Mouse (Mus musculus) midbrain, embryonic 10.5 days (tissue): ENCODE data around the gene Rnf182. TPM values are rescaled to one million over a fixed set of nuclear protein-coding genes. Genes with fewer than 3 reads are reported as not detected.

Experiments used
- DNase-seq: peaks from one replicate; pipeline ENCODE4 v3.0.0-alpha.2; 2017; ENCODE audit warnings: low spot score
- H3K27ac ChIP-seq: fragments of 300-500 bp; sonication (generic); replicated peaks from 2 replicates; pipeline ENCODE4 v1.5.1; 2016; ENCODE audit warnings: mild to moderate bottlenecking
- H3K27me3 ChIP-seq: fragments of 300-500 bp; sonication (generic); 2 replicates; pipeline ENCODE4 v1.6.1; 2016; ENCODE audit warnings: low read depth, mild to moderate bottlenecking; ENCODE audit not compliant: poor library complexity, severe bottlenecking
- H3K36me3 ChIP-seq: fragments of 300-500 bp; sonication (generic); 2 replicates; pipeline ENCODE4 v1.6.1; 2016; ENCODE audit warnings: mild to moderate bottlenecking, moderate library complexity
- H3K4me1 ChIP-seq: fragments of 300-500 bp; sonication (generic); 2 replicates; pipeline ENCODE4 v1.6.1; 2016
- H3K4me3 ChIP-seq: fragments of 300-500 bp; sonication (generic); 2 replicates; pipeline ENCODE4 v1.5.1; 2016; ENCODE audit warnings: mild to moderate bottlenecking, moderate library complexity
- H3K9me3 ChIP-seq: fragments of 300-500 bp; sonication (generic); replicated peaks from 2 replicates; pipeline ENCODE4 v1.6.1; 2016; ENCODE audit warnings: mild to moderate bottlenecking
- WGBS: fragments of 180-500 bp; shearing (Covaris S2); methylation state at CpG from one replicate; pipeline ENCODE4 v1.1.7; 2016; 5-methylcytosine and 5-hydroxymethylcytosine counted together
- polyA plus RNA-seq: library from polyadenylated mRNA; unstranded; fragments of >200 nt; fragmentation: Nextera tagmentation; extraction: Ambion mirVana; gene quantifications from 2 replicates; pipeline ENCODE4 v1.2.1, GENCODE M21; 2016

Rnf182 gene
- polyA plus RNA-seq, 1 experiment from 2014 or later: 6.9 TPM

DNA sequence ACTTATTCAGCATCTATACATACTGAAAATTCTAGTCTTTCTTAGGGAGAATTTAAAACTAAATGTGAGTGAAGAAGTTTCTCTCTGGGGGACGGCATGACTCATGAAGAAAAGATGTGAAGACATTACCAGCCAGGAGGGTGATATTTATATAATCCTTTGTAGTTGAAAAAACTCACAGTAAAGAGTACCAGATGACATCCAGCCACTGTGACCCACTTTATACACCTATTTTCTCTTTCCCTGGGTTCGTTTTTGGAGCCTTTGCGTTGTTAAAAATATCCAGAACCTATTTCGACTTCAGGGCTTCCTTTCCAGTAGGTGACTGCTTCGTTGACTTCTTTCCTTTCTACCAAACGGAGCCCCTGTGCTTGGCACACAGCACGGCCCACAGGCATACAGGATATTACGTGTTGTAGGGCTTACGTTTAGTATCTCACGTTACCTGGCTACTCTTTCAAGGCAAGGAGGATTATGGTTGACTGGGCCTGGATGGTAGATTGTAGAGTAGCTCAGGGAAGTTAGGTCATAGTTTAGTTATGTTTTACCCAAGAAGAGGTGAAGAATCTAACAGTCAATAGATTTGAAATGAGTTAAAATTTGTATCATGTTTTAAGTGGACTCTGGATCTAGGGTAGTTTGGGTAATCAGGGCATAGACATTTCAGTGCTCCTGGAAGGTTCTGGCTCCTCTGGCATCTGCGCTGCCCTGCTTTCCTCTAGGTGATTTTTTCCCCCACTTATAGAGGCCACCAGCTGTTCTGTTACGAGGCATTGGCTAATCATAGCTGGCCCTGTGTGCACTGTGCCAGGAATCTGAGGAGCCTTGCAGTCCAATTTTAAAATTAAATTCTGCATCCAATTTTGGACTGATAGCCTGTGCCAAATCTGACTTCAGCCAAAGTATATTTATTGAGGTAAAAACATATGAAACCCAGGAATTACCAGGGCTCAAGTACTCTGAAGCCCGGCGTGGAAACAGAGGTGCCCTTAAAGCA is 27.4 kb upstream of the Rnf182 start:
- no peak overlapping the region for H3K4me3 ChIP-seq
- peaks cover 12% of the 10 kb centered on the region for H3K27me3 ChIP-seq
- peaks cover 9% of the 10 kb centered on the region for H3K4me1 ChIP-seq
- WGBS: 87% methylated on average over 14 of the region's 14 CpGs
- DNase-seq: no peak
- H3K27ac ChIP-seq: no peak overlapping the region
- H3K9me3 ChIP-seq: no peaks in the 10 kb centered on the region
- H3K36me3 ChIP-seq: no peaks in the 10 kb centered on the region

GRCm38 (mm10) chr13:43591828-43592680 is 23.5 kb upstream of the Rnf182 start:
- Histone ChIP-seq H3K36me3 (no peaks in the 10 kb centered on the region), H3K4me1 (peaks cover 2% of the 10 kb centered on the region; the same call in 1 of the 2 replicates), H3K4me3 (no peak overlapping the region), H3K27ac (no peak overlapping the region), H3K9me3 (no peaks in the 10 kb centered on the region), H3K27me3 (peaks cover 12% of the 10 kb centered on the region)
- 79% methylated on average over 28 of the region's 28 CpGs for WGBS
- DNase-seq: no peak

DNA sequence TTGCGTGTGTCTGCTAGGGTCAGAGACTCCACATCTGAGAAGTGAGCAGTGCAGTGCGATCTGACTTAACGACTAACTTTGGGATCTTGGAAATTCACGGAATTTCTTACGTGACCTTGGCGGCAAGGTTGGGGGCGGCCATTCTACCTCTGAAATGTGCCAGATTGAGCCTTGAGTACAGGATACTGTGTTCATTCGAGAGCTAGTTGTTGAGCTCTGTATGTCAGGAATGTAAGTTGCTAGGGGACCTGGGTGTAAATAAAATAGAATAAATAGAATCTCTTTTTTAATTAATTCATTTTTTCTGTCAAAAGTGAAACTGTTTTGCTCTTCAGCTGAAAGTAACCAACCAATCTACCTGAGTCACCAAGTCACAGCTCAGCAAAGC is 22.8 kb upstream of the Rnf182 start:
- WGBS: 62% methylated on average over 8 of the region's 8 CpGs
- no peaks in the 10 kb centered on the region for H3K36me3 ChIP-seq
- no peak overlapping the region for H3K27ac ChIP-seq
- H3K4me1 ChIP-seq: peaks cover 2% of the 10 kb centered on the region; the same call in 1 of the 2 replicates
- no peak overlapping the region for H3K4me3 ChIP-seq
- DNase-seq: no peak
- peaks cover 12% of the 10 kb centered on the region for H3K27me3 ChIP-seq
- H3K9me3 ChIP-seq: no peaks in the 10 kb centered on the region

DNA sequence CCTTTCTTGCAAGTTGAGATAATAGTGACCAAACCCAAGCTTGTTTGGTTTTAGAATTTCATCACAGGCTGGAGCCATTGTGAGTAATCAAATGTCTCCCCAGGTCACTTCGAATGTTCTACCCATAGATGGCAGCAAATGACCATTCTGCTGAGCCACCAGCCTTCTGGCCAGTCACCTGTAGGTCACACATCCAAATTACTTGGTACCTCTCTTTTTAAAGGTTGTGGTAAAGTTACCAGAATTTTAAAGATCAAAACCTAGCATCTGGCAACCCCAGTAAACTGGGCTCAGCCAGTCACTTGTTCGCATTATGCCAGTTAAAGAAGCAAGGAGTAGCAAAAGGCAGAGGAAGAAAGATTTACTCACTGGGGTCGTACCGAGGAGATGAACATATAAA is 19.6 kb upstream of the Rnf182 start:
- WGBS: 57% methylated on average over 4 of the region's 4 CpGs
- DNase-seq: peak; percentile 57
- Histone ChIP-seq H3K4me1 (peaks cover 5% of the 10 kb centered on the region; the same call in 1 of the 2 replicates), H3K36me3 (no peaks in the 10 kb centered on the region), H3K27ac (no peak overlapping the region), H3K9me3 (no peaks in the 10 kb centered on the region), H3K27me3 (peaks cover 12% of the 10 kb centered on the region), H3K4me3 (no peak overlapping the region)

DNA sequence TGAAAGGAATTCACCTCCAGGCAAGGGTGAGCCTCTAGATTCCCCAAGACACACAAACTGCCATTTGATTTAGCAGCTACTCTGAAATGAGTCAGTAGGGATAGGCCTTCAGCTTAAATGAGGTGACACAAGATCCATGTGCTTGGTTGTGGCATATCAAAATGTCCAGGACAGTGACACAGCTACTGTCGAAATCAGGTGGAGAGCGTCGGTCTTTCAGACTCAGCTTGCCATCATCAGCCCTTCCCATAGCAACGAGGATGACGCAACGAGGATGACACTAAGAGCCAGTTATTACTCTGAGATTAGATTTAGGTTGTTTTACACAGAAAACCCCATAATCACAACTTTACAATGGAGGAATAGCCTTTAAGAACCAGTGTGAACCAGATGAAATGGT is 14.5 kb upstream of the Rnf182 start:
- Histone ChIP-seq H3K4me3 (no peak overlapping the region), H3K9me3 (no peaks in the 10 kb centered on the region), H3K27me3 (no peaks in the 10 kb centered on the region; the same call in 1 of the 2 replicates), H3K4me1 (peaks cover 3% of the 10 kb centered on the region; the same call in 1 of the 2 replicates), H3K27ac (no peak overlapping the region), H3K36me3 (no peaks in the 10 kb centered on the region)
- 93% methylated on average over 6 of the region's 6 CpGs for WGBS
- DNase-seq: no peak

DNA sequence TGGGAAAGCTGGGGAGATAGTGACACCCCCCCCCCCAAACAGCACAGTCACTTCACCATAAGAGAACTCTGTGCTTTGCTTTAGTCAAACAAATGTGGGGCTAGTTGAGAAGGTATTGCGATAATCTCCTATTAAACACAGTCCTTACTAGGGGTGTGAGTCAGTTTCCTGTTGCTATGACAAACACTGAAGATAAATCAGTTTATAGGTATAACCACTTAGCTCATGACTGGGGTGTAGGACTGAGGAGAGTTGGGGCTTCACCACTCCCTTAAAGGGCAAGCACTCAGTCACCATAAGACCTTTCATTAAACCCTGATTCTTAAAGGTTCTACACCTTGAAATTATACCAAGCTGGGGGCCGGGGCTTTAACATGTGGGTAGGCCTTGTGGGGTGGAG is 13.1 kb upstream of the Rnf182 start:
- WGBS: 93% methylated on average over 2 of the region's 2 CpGs
- H3K4me3 ChIP-seq: no peak overlapping the region
- H3K36me3 ChIP-seq: no peaks in the 10 kb centered on the region
- DNase-seq: no peak
- no peaks in the 10 kb centered on the region for H3K9me3 ChIP-seq
- H3K4me1 ChIP-seq: peaks cover 3% of the 10 kb centered on the region; the same call in 1 of the 2 replicates
- H3K27ac ChIP-seq: no peak overlapping the region
- H3K27me3 ChIP-seq: no peaks in the 10 kb centered on the region; the same call in 1 of the 2 replicates

DNA sequence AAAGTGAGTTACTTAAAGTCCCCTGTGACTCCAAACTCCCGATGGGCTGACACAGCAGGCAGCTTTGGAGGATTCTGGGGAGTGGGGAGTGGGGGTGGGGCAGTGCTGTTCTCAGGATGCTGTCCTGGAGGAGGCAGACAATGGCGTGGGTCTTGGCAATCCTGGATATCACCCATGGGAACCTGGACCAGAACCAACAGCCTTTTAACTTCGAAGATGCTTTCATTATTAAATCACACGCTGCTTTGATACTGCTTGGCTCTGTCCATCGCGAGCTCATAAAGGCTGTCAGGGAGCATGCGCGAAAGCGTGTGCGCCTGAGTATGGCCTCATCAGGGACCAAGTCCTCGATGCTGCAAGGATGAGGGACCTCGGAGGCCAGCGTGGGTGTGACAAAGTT is 12.5 kb upstream of the Rnf182 start:
- Histone ChIP-seq H3K27me3 (no peaks in the 10 kb centered on the region; the same call in 1 of the 2 replicates), H3K4me1 (peaks cover 3% of the 10 kb centered on the region; the same call in 1 of the 2 replicates), H3K36me3 (no peaks in the 10 kb centered on the region), H3K4me3 (no peak overlapping the region), H3K9me3 (no peaks in the 10 kb centered on the region), H3K27ac (no peak overlapping the region)
- 77% methylated on average over 13 of the region's 13 CpGs for WGBS
- DNase-seq: peak; percentile 6

GRCm38 (mm10) chr13:43608854-43609253 is 6.7 kb upstream of the Rnf182 start:
- WGBS: 77% methylated on average over 6 of the region's 6 CpGs
- no peak for DNase-seq
- H3K4me3 ChIP-seq: no peak overlapping the region

GRCm38 (mm10) chr13:43612040-43612439 is 3.5 kb upstream of the Rnf182 start:
- DNase-seq: peak; percentile 4
- Histone ChIP-seq H3K27ac (no peak overlapping the region), H3K4me1 (peaks cover 22% of the 10 kb centered on the region), H3K36me3 (no peaks in the 10 kb centered on the region), H3K9me3 (no peaks in the 10 kb centered on the region), H3K4me3 (no peak overlapping the region), H3K27me3 (peaks cover 15% of the 10 kb centered on the region)
- WGBS: 89% methylated on average over 6 of the region's 6 CpGs

More at GRCm38 (mm10) chr13:43608854-43609253, 6.7 kb upstream of the Rnf182 start:
- no peaks in the 10 kb centered on the region; the same call in none of the 2 replicates for H3K27me3 ChIP-seq
- no peaks in the 10 kb centered on the region for H3K9me3 ChIP-seq
- H3K27ac ChIP-seq: no peak overlapping the region
- H3K4me1 ChIP-seq: no peaks in the 10 kb centered on the region
- no peaks in the 10 kb centered on the region for H3K36me3 ChIP-seq

DNA sequence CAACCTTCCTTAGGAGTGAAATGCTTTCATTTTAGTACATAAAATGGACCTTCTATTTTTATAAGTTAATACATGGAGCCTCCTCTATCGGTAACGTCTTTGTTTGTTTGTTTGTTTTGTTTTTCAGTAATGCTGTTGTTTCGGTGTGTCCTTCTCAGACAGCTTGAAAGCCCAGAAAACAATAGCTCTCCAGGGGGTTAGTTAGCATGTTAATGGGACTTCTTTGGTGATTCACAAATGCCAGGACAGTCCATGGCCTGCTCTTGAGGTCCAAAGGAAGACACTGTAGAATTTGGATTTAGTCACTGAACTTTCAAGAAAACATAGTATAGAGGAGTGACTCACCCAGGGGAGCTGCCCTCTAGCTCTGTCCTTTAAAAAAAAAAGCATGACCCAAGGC is 843 bp upstream of the Rnf182 start:
- H3K4me1 ChIP-seq: peaks cover 22% of the 10 kb centered on the region
- DNase-seq: no peak
- peak overlapping the region; percentile 91 for H3K27ac ChIP-seq
- no peak overlapping the region for H3K4me3 ChIP-seq
- H3K27me3 ChIP-seq: peaks cover 32% of the 10 kb centered on the region
- H3K36me3 ChIP-seq: no peaks in the 10 kb centered on the region
- 69% methylated on average over 3 of the region's 3 CpGs for WGBS
- H3K9me3 ChIP-seq: no peaks in the 10 kb centered on the region

GRCm38 (mm10) chr13:43615194-43615576 is 325 bp upstream of the Rnf182 start:
- H3K27ac ChIP-seq: peak overlapping the region; percentile 91
- no peaks in the 10 kb centered on the region for H3K36me3 ChIP-seq
- WGBS: 18% methylated on average over 9 of the region's 9 CpGs
- peaks cover 32% of the 10 kb centered on the region for H3K27me3 ChIP-seq
- H3K4me1 ChIP-seq: peaks cover 22% of the 10 kb centered on the region
- H3K4me3 ChIP-seq: peak overlapping the region; percentile 72
- no peak for DNase-seq
- no peaks in the 10 kb centered on the region for H3K9me3 ChIP-seq

DNA sequence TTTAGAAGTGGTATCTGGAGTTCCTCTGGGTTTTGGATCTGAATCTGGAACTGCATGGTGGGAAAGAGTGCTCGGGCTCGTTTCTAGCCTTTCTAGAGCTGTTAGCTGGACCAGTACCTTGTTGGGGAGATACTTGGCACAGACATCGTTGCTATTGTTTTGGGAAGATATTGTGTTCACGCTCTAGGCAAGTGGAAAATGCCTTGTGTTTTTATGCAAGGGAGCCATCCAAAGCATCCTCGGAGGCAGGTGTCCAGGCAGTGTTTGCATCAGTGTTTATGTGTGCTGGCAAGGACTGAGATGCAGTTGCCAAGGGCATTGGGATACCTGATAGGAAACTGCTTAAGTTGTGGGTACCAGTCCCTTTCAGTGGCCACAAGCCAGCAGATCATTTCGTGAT is 1.0 kb downstream of the Rnf182 start:
- Histone ChIP-seq H3K36me3 (no peaks in the 10 kb centered on the region), H3K9me3 (no peaks in the 10 kb centered on the region), H3K27ac (peak overlapping the region; percentile 91; the same call in 1 of the 2 replicates), H3K27me3 (peaks cover 32% of the 10 kb centered on the region), H3K4me3 (peak overlapping the region; percentile 72), H3K4me1 (peaks cover 22% of the 10 kb centered on the region)
- peak; percentile 21 for DNase-seq
- 44% methylated on average over 6 of the region's 6 CpGs for WGBS
